Mouse (Mus musculus) retina, postnatal 7 days (tissue): ENCODE data around the gene Chchd3.

Experiments used
- DNase-seq: peaks from one replicate; pipeline ENCODE4 v3.0.0-alpha.2; 2012; ENCODE audit warnings: low read depth, low spot score

Gene Chchd3

DNA sequence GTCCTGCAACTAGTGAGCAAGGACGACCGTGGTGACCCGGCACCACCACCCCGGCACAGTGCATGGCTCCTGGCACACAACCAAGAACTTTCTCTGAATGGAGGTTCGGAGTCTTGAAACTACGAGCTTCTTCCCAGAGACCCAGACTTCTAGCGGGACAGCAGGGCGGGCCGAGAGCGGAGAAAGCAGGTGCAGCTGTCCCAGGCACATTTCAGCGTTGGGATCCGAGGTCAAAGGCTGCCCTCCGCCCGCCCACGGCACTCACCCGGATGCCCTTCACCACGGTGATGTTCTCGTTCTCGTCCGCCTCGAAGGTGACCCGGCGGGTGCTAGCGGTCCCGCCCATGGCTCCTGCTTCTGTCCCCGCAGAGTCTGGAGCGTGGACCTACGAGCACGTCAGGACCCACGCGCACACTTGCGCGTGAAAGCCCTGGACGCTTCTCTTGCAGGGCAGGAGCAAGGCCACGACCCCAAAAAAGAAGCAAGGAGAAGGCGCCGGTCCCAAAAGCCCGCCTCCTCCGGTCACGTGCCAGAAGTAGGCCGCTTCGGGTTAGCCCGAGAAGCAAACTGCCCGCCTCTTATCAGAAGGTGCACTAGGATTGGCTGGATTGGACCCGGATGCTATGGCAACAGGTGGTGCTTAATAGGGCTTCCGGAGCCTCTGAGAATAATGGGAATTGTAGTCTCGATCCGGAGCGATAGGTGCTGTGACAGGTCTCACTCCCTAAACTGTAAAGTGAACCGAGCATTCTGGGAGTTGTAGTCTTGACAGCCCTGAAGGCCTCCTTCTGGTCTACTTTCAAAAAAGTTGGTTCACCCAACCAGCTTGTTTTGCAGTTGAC, at the start of gene Chchd3:
Gene Chchd3 (minus strand): TSS at position 526 of the 842 bp plus-strand sequence.
- DNase-seq = peak; percentile 92

DNA sequence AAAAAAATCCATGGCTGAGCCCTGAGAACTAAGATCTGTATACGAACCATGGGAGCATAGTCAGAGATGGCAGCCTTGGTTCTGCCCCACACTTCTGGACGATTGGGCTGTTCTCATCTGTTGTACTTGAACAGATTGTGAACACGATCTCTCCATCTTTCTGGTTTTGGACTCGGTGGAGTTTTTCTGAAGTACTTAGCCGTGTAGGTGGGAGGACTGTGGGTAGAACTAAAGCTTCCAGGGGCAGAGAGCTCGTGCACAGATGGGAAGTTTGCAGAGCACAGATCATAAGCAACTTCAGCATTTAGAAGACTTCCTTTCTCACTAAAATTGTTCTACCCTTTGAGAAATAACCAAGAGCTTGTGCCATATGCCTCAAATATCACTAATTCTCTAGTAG, 44.6 kb upstream of the Chchd3 start:
- no peak for DNase-seq

DNA sequence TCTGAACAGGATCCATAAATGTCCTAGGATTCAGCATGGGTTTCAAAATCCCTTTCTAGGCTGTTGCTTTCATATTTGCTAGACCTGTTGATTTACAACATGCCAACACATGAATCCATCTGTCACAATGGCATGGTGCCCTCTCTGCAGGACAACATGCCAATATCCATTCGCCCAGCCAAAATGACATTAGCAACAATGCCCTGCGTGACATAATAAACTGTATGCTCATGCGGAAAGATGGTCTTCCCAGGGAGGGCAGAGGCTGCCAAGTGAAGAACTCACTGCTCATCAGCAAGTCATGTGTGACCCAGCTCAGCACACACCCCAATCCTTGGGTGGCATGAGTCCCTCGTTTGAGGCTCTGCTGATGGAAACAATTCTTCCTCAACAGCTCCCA, 38.8 kb upstream of the Chchd3 start:
- DNase-seq = no peak

- DNase-seq = no peak
These were observed 34.7 kb upstream of the Chchd3 start for GRCm38 (mm10) chr6:33094671-33095233.

DNA sequence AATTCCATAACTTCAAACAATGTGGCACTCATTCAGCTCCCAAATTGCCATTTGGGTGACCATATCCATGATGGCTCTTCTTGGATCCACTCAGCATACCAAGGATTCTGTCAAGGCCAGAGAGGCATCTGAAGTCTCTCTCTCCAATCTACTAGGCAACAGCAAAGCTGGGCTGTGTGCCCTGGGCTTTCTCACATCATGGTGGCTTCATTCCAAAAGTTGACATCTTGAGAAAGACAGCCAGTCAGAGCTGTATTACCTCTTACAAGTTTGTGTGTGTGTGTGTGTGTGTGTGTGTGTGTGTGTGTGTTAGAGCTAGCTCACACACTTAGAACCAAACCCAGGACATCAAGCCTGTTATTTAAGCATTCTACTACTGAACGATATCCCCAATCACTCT, 20.1 kb upstream of the Chchd3 start:
- no peak for DNase-seq

GRCm38 (mm10) chr6:33078260-33078936, 18.3 kb upstream of the Chchd3 start:
- no peak for DNase-seq

GRCm38 (mm10) chr6:33066462-33066861, 6.4 kb upstream of the Chchd3 start:
- DNase-seq = no peak

- no peak for DNase-seq
These were observed 784 bp downstream of the Chchd3 start for GRCm38 (mm10) chr6:33059276-33059675.

DNA sequence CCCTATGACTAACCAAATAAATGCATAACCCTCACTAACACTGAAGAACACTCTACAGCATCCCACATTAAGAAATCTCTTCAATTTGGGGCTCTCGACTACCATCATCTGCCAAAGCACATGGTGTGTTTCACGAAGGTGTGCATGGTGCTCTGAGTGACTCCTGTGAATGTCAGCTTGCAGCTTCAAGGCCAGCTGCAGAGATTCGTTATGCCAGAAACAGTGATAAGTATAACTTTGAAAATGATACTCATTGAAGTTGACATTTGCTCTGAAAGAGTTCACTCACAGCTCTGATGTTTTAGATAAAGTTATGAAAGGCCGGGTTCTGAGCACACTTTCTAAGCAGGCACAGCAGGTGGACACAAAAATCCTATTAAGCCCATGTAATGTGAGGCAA, 3.7 kb downstream of the Chchd3 start:
- DNase-seq = no peak

GRCm38 (mm10) chr6:33055663-33056062, 4.4 kb downstream of the Chchd3 start:
- DNase-seq = no peak

DNA sequence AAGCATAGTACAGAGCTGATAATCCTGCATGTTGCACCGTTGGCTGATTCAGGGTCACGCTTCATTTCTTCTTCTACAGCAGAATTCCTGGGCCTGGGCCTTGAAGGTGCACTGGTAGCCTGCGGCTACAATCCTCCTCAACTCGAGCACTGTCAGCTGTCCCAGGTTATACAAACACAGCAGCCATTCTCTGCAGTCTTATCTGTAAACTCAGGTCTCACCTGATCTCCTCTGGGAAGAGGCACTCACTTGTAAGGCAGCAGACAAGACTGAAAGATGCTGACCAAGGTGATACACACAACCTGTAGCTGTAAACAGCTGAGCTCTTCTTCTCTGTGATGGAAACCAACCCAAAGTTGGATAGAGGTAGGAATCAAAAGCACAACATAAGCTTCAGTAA, 5.1 kb downstream of the Chchd3 start:
- DNase-seq = no peak

- no peak for DNase-seq
These were observed 8.4 kb downstream of the Chchd3 start for GRCm38 (mm10) chr6:33051642-33052041.

DNA sequence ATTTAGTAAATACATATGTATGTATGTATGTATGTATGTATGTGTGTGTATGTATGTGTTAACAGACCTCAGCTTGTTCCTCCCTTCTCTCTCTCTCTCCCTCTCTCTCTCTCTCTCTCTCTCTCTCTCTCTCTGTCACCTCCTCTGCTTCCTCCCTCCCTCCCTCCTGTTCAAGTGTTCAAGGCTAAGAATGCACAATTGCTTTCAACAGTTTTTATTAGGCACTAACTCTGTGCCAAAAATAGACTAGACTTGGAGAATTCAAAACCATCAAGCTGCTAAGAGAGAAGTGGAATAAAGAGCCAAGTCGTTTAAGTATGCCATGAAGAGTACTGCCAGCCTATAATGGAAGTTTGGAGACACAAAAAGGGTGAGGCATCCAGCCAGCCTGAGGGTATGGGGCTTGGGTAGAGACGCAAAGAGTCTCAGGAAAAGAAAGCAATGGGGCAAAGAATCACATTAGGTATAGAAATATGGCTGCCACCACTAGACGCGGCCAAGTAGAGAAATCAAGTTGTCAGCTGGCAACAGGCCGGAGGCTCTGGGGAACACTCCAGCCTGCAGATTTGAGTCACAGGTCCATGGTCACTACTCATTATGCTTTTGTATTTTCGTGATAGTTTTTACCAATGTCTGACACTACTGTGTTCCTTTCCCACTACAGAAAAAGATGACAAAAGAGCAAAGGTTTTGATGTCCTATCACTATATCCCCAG, 10.2 kb downstream of the Chchd3 start:
- no peak for DNase-seq

GRCm38 (mm10) chr6:33043480-33043879, 16.6 kb downstream of the Chchd3 start:
- no peak for DNase-seq

GRCm38 (mm10) chr6:33042880-33043279, 17.2 kb downstream of the Chchd3 start:
- DNase-seq = no peak

GRCm38 (mm10) chr6:33041978-33042377, 18.1 kb downstream of the Chchd3 start:
- DNase-seq = no peak

- no peak for DNase-seq
These were observed 19.5 kb downstream of the Chchd3 start for GRCm38 (mm10) chr6:33040360-33041090.

DNA sequence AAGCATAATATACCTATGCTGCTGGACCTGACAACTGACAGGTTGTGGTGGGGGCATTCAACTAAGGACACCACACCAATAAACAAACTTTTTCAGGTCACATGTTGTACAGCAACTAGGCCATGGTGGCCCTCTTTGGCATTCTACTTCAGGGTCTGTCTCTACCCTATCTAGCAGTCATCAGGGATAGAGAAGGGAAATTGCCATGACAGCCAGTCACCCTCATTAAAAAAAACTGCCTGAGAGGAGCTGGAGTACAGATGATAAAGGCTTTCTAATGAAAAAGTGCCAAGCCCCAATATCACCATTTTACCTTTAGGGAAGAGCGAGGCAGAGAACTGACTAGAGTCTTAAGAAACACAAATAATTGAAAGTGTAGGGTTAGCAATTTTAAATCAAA, 27.5 kb downstream of the Chchd3 start:
- no peak for DNase-seq

DNA sequence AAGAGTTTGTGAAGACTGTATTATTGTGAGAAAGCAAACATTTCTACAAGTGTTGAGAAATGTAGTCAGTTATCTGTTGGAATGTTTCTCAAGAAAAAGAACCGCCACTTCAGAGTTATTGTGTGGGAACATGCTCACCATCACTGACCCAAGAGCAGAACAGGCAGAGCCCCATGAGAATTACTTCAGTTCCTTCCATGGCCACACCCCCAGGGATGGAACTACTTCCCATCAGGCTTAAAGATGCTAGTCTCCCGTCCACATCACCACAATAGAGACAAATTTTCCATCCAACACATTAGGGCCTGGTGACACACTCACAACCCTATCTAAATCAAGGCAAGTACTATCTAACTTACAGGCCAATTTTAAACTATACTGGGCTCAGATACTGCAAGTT, 28.4 kb downstream of the Chchd3 start:
- DNase-seq = no peak

GRCm38 (mm10) chr6:33028296-33028695, 31.8 kb downstream of the Chchd3 start:
- no peak for DNase-seq

GRCm38 (mm10) chr6:33025041-33025440, 35.0 kb downstream of the Chchd3 start:
- DNase-seq = no peak
